Mouse (Mus musculus) liver (tissue): Measurements from ENCODE around the gene Ralgps1.
"Not testable (repeated sequence)": the region's sequence is repeated elsewhere in the genome, so short reads cannot be mapped to it uniquely, and the experiment has no call there.

Source experiments
- DNase-seq: peaks from one replicate; pipeline ENCODE4 v3.0.0-alpha.2; 2020; ENCODE audit warnings: mixed read lengths

The Ralgps1 gene

GRCm38 (mm10) chr2:33233856-33234255 is 137.4 kb downstream of the Ralgps1 start:
- DNase-seq = no peak

DNA sequence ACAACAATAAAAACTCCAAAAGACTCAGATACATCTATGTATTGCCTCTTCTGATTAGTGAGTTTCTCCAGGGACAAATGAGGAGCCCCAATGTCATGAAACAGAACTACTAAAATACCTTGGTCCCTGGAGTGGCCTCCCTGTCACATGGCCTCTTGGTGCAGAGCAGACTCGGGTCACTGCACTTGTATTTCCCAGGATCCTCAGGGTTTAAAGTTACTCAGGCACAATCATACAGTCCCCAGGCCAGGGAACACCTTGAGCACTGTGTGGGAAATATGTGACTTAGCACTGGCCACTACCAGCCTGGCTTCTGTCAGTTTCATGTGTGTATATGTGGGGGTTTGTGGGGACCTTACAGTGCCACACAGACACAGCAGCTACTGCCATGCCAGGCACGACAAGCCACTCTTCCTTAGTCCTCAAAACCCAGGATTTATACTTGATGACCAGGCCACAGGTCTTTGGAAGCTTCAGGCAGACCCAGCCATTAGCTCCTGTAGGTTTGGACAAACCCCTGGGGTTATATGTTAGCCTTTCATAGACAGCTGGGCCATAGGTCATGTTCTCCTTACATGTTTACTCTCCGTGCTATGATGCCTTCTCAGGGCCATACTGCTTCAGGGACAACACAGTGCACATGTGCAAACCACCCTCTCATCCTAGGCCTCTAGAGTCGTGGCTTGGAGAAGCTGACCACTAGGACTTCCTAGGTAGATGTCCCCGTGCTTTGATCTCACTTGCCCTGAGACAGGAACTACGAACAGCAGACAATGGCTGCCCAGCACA is 138.3 kb downstream of the Ralgps1 start:
- DNase-seq = no peak

DNA sequence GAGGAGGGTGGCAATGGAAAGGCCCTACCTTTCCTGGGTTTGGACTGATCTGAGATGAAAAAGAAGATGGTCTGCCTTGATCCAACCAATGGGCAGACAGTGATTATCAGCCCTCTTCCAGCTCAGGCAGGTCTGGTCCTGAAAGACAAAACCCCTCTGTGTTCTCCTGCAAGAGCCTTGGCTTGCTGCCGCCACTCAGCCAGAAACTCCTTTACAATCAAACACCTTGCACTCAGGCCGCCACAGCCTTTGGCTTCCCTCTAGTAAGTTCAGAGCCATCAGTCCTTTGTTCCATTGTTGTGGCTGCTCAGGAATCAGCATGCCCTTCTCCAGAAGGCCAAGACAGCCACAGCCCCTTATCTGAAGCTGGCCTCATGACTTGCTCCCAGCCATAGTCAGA is 139.5 kb downstream of the Ralgps1 start:
- DNase-seq = no peak

- DNase-seq = no peak
Measured at GRCm38 (mm10) chr2:33230701-33231100, 140.6 kb downstream of the Ralgps1 start.

DNA sequence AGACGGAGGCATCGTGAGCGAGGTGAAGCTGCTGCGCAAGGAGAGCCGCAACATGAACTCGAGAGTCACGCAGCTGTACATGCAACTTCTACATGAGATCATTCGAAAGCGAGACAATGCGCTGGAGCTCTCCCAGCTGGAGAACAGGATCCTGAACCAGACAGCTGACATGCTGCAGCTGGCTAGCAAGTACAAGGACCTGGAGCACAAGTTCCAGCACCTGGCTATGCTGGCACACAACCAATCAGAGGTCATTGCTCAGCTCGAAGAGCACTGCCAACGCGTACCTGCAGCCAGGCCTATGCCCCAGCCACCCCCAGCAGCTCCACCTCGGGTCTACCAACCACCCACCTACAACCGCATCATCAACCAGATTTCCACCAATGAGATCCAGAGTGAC is 142.7 kb downstream of the Ralgps1 start:
- no peak for DNase-seq

DNA sequence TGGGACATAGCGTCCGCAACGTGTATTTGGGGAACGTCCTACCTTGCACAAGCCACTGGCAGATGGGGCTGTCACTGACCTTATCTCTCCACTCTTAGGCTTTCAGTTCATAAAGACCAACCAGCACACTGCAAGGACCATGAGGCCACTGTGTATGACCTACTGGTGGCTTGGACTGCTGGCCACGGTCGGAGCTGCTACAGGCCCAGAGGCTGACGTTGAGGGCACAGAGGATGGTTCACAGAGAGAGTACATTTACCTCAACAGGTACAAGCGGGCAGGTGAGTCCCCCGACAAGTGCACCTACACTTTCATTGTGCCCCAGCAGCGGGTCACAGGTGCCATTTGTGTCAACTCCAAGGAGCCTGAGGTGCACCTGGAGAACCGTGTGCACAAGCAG is 143.2 kb downstream of the Ralgps1 start:
- no peak for DNase-seq

GRCm38 (mm10) chr2:33225921-33226320 is 145.4 kb downstream of the Ralgps1 start:
- DNase-seq = no peak

- DNase-seq = no peak
Measured at GRCm38 (mm10) chr2:33223656-33224358, 147.5 kb downstream of the Ralgps1 start.

- DNase-seq = no peak
Measured at GRCm38 (mm10) chr2:33222480-33222879, 148.8 kb downstream of the Ralgps1 start.

DNA sequence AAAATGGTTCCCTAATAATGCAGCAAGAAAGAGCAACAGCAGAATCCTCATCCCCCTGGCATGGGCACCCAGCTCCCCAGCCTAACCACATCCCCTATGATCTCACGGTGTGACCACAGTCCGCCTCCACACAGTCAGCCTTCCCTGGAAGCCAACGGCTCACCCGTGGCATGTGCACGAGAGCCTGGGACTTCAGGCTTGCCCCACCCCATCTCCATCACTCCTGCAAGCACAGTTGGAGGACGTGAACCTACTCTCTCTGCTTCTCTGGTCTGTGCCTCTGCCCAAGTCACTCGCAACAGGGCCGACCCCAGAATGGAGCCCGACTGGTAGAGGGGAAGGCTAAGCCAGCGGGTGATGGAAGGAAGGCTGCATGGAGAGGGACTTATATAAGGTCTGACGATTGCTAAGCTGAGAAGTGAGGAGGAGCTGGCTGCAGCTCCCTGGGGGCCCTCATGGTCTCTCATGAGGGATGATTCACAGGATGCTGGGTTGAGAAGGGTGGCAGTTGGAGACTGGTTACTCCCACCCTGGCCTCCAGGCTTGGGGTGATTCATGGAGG is 149.9 kb downstream of the Ralgps1 start:
- no peak for DNase-seq

GRCm38 (mm10) chr2:33220674-33221338 is 150.5 kb downstream of the Ralgps1 start:
- DNase-seq = no peak

- no peak for DNase-seq
Measured at GRCm38 (mm10) chr2:33220246-33220645, 151.0 kb downstream of the Ralgps1 start.

DNA sequence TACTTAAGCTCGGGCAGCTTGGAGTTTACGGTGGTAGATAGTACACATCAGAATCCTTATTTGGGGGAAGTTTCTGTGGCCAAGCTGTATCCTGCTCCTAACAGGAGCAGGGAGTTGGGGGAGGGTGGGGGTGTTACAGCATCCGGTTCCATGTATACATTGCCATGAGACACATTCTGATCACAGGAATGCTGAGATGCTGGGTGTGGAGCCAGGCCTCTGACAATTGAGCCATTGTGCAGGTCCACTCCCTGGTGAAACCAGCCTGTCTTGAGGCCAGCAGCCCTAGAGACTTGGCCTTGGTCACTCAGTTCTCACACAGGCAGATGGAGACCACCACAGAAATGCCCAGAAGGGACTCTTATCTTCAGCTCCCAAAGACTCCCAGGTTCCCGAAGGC is 151.6 kb downstream of the Ralgps1 start:
- no peak for DNase-seq

DNA sequence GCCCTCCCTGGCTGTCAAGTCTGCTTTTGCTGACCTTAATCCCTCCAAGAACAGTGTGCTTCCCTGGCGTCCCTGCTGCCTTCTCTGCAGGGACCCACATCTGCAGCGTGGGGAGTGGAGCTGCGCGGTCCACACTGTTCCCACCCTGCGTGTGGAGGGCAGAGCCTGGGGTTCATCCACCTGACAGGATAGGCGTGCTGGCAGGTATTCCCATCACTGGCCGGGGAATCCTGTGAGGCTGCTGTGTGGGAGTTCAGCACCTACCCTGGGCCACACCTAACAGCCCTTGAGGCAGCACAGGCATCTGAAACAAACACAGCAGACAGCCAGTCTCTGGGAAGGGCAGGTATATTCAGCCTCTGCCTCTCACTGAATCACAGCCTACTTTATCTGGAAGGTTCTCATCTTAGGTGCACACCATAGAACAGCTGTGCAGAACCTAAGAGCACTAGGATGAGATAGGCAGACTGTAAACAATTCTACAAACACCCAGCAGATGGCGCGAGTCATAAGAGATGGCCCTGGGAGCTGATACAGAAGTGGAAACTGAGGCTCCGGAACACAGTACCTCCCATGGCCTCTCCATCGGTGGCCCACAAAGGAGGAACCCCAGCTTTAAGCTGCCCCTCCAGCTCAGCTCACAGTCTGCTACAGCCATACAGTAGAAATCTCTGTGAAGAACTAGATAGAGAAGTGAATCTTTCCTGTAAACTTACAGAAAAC is 152.2 kb downstream of the Ralgps1 start:
- peak; percentile 32 for DNase-seq

DNA sequence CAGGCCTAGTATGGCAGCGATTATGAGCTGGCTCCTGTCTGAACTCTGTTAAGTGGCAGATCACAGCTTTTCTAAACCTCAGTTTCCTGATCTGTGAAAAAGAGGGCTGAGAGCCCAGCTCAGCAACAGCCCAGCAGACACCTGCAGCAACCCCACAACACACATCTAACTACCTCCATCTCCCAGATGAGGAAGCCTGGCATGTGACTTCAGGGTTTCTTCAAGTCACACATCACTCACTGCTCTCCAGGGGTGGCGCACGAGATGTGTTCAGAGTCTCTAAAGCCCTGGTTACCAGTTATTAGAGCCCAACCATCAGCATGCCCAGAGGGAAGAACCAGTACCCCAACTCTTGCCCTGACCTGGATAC is 153.9 kb downstream of the Ralgps1 start:
- no peak for DNase-seq

GRCm38 (mm10) chr2:33216645-33217424 is 154.5 kb downstream of the Ralgps1 start:
- no peak for DNase-seq

DNA sequence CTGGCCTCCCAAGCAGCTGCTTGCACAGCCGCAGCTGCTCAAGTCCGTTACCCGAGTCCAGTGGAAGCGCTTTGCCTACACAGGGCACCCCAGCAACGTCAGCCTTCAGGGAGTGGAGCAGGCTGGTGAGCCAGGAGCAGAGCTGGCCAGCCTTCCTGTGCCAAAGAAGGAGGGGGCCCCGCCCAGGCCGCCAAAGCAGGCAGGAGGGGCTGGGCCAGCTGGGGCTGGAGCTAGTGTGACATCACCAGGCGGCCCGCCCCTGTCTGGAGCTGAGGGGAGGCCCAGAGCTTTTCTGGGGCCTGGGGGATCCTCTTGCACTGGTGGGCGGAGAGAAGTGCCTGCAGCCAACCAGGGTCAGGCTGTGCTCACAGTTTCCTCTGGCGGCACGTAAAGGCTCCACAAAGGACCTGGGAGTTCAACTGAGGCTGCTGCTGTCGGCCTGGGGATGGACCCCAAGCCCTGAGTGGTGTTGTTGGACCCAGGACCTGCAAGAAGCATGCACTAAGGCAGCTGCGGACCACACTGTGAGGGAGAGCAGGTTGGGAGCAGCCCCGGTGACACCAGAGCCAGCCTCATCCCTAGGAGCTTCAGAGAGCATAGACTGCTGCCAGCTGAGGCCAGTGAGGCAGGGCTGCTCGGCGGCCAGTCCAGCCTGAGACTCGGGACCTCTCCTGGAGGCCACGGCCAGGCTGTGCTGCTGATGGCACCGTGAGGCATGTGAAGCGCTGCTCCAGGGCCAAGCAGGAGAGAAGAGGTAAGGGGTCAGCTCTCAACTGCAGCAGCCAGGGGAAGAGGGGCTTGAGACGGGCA is 155.4 kb downstream of the Ralgps1 start, which contains the start of gene Angptl2:
TSS of gene Angptl2 (plus strand) at position 370 of the 810 bp plus-strand sequence.
- DNase-seq = peak; percentile 84

DNA sequence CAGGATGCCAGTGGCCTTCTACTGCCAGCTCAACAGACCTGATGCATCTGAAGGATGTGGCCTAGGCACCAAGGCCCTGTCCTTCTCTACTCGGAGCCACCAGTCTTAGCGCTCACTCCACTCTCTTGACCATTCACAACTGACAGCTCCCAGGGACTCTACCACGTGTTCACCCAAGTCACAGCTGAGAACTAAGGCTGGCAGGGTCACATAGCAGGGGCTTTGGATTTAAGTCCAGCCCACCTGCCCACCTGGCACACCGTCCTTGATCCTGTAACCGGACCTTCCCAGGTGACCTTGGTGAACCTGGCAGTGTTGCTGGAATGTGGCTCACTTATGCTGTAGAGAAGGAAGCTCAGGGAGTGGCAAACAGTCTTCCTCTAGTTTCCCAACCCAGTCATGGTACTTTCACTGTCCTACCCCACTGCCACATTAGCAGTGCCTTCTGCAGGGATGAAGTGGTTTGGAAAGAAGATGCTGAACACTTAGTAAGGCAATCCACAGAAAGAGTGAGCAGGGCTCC is 156.0 kb downstream of the Ralgps1 start:
- no peak for DNase-seq

DNA sequence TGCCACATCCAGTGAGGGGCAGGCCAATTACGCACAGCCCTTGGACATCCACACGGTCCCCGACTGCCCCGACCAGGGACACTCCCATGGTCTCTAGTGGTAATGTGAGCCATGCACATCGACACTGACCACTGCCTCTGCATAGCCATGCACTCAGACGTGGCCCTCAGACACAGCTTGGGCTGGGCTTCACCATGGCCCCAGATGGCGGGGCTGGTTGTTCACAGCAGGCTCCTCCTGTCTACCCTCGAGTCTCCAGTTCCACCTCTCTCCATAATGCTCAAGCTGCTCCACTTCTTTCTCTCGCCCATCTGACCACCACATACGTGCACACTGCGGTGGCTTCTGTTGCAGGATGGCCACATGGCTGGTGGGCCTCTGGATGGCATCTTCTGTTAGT is 160.0 kb downstream of the Ralgps1 start:
- DNase-seq = not testable (repeated sequence)

DNA sequence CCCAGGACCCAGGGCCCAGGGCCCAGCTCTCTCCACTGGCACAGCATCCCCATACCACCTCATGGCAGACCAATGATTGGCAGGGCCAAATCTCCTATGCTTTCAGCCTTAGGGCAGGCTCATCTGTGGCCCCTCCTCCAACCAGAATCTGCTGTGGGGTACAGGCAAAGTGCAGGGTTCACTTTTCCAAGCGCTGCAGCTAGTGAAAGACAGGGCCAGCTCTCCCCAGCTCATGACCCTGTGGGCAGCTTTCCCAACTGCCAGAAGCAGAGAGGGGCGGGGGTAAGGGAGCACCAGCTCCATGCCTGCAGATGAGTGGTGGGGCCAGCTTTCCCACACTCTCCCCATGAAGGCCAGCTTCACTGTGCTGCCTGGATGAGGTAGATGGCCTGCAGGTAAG is 160.4 kb downstream of the Ralgps1 start:
- peak; percentile 44 for DNase-seq

GRCm38 (mm10) chr2:33208134-33208533 is 163.2 kb downstream of the Ralgps1 start:
- no peak for DNase-seq
